Mouse (Mus musculus): ENCODE data around the gene Col5a3.
"Not testable (repeated sequence)": the region's sequence is repeated elsewhere in the genome, so short reads cannot be mapped to it uniquely, and the experiment has no call there.

Col5a3 gene

GRCm38 (mm10) chr9:20814521-20815272 lies at the start of gene Col5a3:
Gene Col5a3 (minus strand): TSS chr9:20815067.
- peak; percentile 79 for DNase-seq (ENCODE audit: low spot score)

- DNase-seq (ENCODE audit: low spot score) = no peak
These were observed 47.4 kb upstream of the Col5a3 start for GRCm38 (mm10) chr9:20862225-20862624.

- DNase-seq (ENCODE audit: low spot score) = peak; percentile 68
These were observed 47.0 kb upstream of the Col5a3 start for GRCm38 (mm10) chr9:20861821-20862220.

GRCm38 (mm10) chr9:20859926-20860325 lies 45.1 kb upstream of the Col5a3 start:
- no peak for DNase-seq (ENCODE audit: low spot score)

GRCm38 (mm10) chr9:20857131-20857530 lies 42.3 kb upstream of the Col5a3 start:
- DNase-seq (ENCODE audit: low spot score) = peak; percentile 85

- DNase-seq (ENCODE audit: low spot score) = no peak
These were observed 35.3 kb upstream of the Col5a3 start for GRCm38 (mm10) chr9:20850179-20850578.

- DNase-seq (ENCODE audit: low spot score) = peak; percentile 62
These were observed 27.8 kb upstream of the Col5a3 start for GRCm38 (mm10) chr9:20842670-20843069.

- DNase-seq (ENCODE audit: low spot score) = no peak
These were observed 27.3 kb upstream of the Col5a3 start for GRCm38 (mm10) chr9:20842211-20842610.

GRCm38 (mm10) chr9:20838931-20839330 lies 24.1 kb upstream of the Col5a3 start:
- no peak for DNase-seq (ENCODE audit: low spot score)

- DNase-seq (ENCODE audit: low spot score) = no peak
These were observed 22.5 kb upstream of the Col5a3 start for GRCm38 (mm10) chr9:20837184-20837947.

GRCm38 (mm10) chr9:20835431-20835954 lies 20.6 kb upstream of the Col5a3 start:
- not testable (repeated sequence) for DNase-seq (ENCODE audit: low spot score)

GRCm38 (mm10) chr9:20834881-20835280 lies 20.0 kb upstream of the Col5a3 start:
- no peak for DNase-seq (ENCODE audit: low spot score)

GRCm38 (mm10) chr9:20830901-20831643 lies 16.2 kb upstream of the Col5a3 start:
- DNase-seq (ENCODE audit: low spot score) = peak; percentile 95

GRCm38 (mm10) chr9:20828127-20828526 lies 13.3 kb upstream of the Col5a3 start:
- DNase-seq (ENCODE audit: low spot score) = no peak

- DNase-seq (ENCODE audit: low spot score) = no peak
These were observed 10.9 kb upstream of the Col5a3 start for GRCm38 (mm10) chr9:20825781-20826180.

GRCm38 (mm10) chr9:20822821-20823220 lies 8.0 kb upstream of the Col5a3 start:
- no peak for DNase-seq (ENCODE audit: low spot score)

GRCm38 (mm10) chr9:20820001-20820400 lies 5.1 kb upstream of the Col5a3 start:
- no peak for DNase-seq (ENCODE audit: low spot score)

GRCm38 (mm10) chr9:20818236-20818635 lies 3.4 kb upstream of the Col5a3 start, which contains the start of gene Rdh8:
Gene Rdh8 (plus strand): TSS chr9:20818503.
- DNase-seq (ENCODE audit: low spot score) = no peak

- DNase-seq (ENCODE audit: low spot score) = peak; percentile 69
These were observed 2.2 kb downstream of the Col5a3 start for GRCm38 (mm10) chr9:20812537-20813271.

GRCm38 (mm10) chr9:20810773-20811172 lies 4.1 kb downstream of the Col5a3 start:
- DNase-seq (ENCODE audit: low spot score) = no peak

GRCm38 (mm10) chr9:20810271-20810670 lies 4.6 kb downstream of the Col5a3 start:
- DNase-seq (ENCODE audit: low spot score) = no peak

- DNase-seq (ENCODE audit: low spot score) = no peak
These were observed 9.2 kb downstream of the Col5a3 start for GRCm38 (mm10) chr9:20805706-20806105.

Data from embryo, embryonic 10.5 days (tissue).